Mouse (Mus musculus) kidney, embryonic 14.5 days (tissue): ENCODE measurements at regions not wholly inside any gene's neighbourhood (a gene's known extent, or its start where the extent isn't known, plus 50 kb on each side); places are given as distances from the start of the nearest gene placed in this dataset.

Source experiments
- ATAC-seq: fragments of 200-750 bp; cut with Nextera tagmentation; 2 replicates; pipeline ENCODE4 v1.8.0; 2017; ENCODE audit warnings: moderate number of reproducible peaks, mild to moderate bottlenecking, moderate TSS enrichment, moderate library complexity; ENCODE audit not compliant: low FRiP score, low TSS enrichment
- H3K27ac ChIP-seq: fragments of 300-500 bp; sonication (generic); 2 replicates; pipeline ENCODE4 v1.5.1; 2014; ENCODE audit warnings: low read depth, mild to moderate bottlenecking, low read length, moderate library complexity, mixed read lengths
- H3K27me3 ChIP-seq: fragments of 300-500 bp; sonication (generic); 2 replicates; pipeline ENCODE4 v1.6.1; 2014; ENCODE audit warnings: mild to moderate bottlenecking, low read length; ENCODE audit not compliant: control insufficient read depth, insufficient read depth
- H3K36me3 ChIP-seq: fragments of 300-500 bp; sonication (generic); 2 replicates; pipeline ENCODE4 v1.6.1; 2014; ENCODE audit warnings: low read length, mixed read lengths; ENCODE audit not compliant: control insufficient read depth, insufficient read depth
- H3K4me1 ChIP-seq: fragments of 300-500 bp; sonication (generic); 2 replicates; pipeline ENCODE4 v1.6.1; 2014; ENCODE audit warnings: low read length, mixed read lengths; ENCODE audit not compliant: control insufficient read depth, insufficient read depth
- H3K4me2 ChIP-seq: fragments of 300-500 bp; sonication (generic); replicated peaks from 2 replicates; pipeline ENCODE4 v1.6.1; 2014; ENCODE audit warnings: low read depth, mild to moderate bottlenecking, low read length
- H3K4me3 ChIP-seq: fragments of 300-500 bp; sonication (generic); 2 replicates; pipeline ENCODE4 v1.5.1; 2014; ENCODE audit warnings: mild to moderate bottlenecking, low read length
- H3K9ac ChIP-seq: fragments of 300-500 bp; sonication (generic); 2 replicates; pipeline ENCODE4 v1.6.1; 2014; ENCODE audit warnings: low read depth, mild to moderate bottlenecking, low read length, moderate library complexity
- H3K9me3 ChIP-seq: fragments of 300-500 bp; sonication (generic); 2 replicates; pipeline ENCODE4 v1.6.1; 2016; ENCODE audit warnings: low read length; ENCODE audit not compliant: control insufficient read depth
- WGBS: fragments of 180-500 bp; shearing (Covaris S2); extraction: QIAGEN DNeasy Blood & Tissue Kit; methylation state at CpG from one replicate; pipeline ENCODE4 v1.1.7; 2014; 5-methylcytosine and 5-hydroxymethylcytosine counted together

DNA sequence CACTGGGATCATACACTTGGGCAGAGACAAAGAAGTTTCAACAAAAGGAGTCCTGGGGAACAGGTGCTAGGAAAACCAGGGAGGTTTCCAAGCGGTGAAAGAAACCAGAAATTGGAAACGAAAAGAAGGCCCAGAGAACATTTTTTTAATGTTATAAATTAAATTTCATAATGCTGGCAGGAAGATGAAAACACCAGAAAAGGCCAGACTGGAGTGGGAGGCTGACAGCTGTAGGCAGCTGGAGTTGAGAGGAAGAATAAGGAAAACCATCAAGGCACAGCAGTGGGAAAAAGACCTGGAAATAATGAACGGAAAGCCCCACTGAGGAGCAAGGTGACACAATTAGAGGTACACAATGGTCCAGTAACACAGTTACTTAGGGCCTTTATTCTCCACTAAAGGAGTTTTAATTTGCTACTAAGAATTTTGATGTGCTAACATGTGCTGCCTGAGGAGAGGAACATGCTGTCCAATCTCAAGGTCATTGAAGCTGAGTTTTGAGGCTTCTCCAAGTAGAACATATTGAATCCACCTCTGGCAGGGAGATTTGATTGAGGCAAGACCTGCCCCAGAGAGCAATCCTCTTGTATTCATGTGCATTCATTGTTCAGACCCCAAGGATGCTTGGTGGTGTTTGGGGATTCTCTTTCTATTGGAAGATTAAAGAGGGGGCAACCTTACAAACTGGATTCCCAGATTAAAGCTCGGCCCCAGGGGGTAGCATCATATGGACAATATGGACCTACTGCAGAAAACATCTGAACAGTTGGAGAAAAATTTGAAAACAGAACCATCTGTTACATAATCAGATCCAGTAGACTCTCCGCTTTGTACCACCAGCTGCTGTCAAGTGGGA lies 53.9 kb upstream of the Igf1 start:
- Histone ChIP-seq H3K4me3 (no peak overlapping the region), H3K4me1 (no peaks in the 10 kb centered on the region), H3K9ac (no peak overlapping the region), H3K4me2 (no peak overlapping the region), H3K27ac (no peak overlapping the region), H3K9me3 (no peaks in the 10 kb centered on the region), H3K36me3 (no peaks in the 10 kb centered on the region), H3K27me3 (no peaks in the 10 kb centered on the region)
- 85% methylated on average over 5 of the region's 5 CpGs for WGBS
- ATAC-seq: no peak

DNA sequence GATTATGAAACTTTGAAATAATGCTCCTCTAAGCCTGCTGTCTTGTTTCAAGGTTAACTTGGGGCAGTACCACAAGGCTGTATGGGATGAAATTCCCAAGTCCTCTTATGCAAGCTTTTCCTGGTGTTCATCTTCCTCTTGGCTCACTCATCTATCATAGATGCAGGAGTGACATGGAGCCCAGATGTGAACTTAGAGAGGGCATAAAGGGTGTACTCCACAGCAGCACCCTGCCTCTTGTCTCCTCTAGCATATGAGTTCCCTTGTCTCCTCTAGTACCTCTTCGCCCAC lies 53.3 kb upstream of the Igf1 start:
- Histone ChIP-seq H3K9ac (no peak overlapping the region), H3K9me3 (no peaks in the 10 kb centered on the region), H3K27ac (no peak overlapping the region), H3K4me3 (no peak overlapping the region), H3K27me3 (no peaks in the 10 kb centered on the region), H3K36me3 (no peaks in the 10 kb centered on the region), H3K4me2 (no peak overlapping the region), H3K4me1 (no peaks in the 10 kb centered on the region)
- ATAC-seq: no peak
- WGBS: 96% methylated on average over 1 of the region's 1 CpGs
